Mouse (Mus musculus) NIH3T3 (cell line): ENCODE measurements around the gene Iqch.

Experiments used
- DNase-seq: peaks from one replicate; pipeline ENCODE4 v3.0.0-alpha.2; 2012; ENCODE audit warnings: low read depth

Gene Iqch

GRCm38 (mm10) chr9:63602043-63602939, at the start of gene Iqch, which contains the start of gene Aagab:
Iqch (minus strand) TSS chr9:63602493.
Aagab (plus strand) TSS chr9:63602660.
- peak; percentile 96 for DNase-seq

- DNase-seq, result peak; percentile 93
Measured at GRCm38 (mm10) chr9:63651594-63651993, 49.3 kb upstream of the Iqch start.

GRCm38 (mm10) chr9:63650905-63651304, 48.6 kb upstream of the Iqch start:
- no peak for DNase-seq

- DNase-seq, result peak; percentile 48
Measured at GRCm38 (mm10) chr9:63649841-63650545, 47.7 kb upstream of the Iqch start.

- no peak for DNase-seq
Measured at GRCm38 (mm10) chr9:63648520-63648918, 46.2 kb upstream of the Iqch start.

GRCm38 (mm10) chr9:63647581-63648519, 45.6 kb upstream of the Iqch start:
- DNase-seq, result peak; percentile 46

GRCm38 (mm10) chr9:63645084-63645483, 42.8 kb upstream of the Iqch start:
- no peak for DNase-seq

- no peak for DNase-seq
Measured at GRCm38 (mm10) chr9:63644011-63644410, 41.7 kb upstream of the Iqch start.

GRCm38 (mm10) chr9:63641983-63642646, 39.8 kb upstream of the Iqch start:
- DNase-seq, result peak; percentile 41

GRCm38 (mm10) chr9:63636113-63636512, 33.8 kb upstream of the Iqch start:
- no peak for DNase-seq

- DNase-seq, result no peak
Measured at GRCm38 (mm10) chr9:63633334-63633733, 31.0 kb upstream of the Iqch start.

GRCm38 (mm10) chr9:63632924-63633323, 30.6 kb upstream of the Iqch start:
- DNase-seq, result no peak

GRCm38 (mm10) chr9:63632045-63632444, 29.8 kb upstream of the Iqch start:
- DNase-seq, result no peak

- no peak for DNase-seq
Measured at GRCm38 (mm10) chr9:63625090-63625756, 22.9 kb upstream of the Iqch start.

GRCm38 (mm10) chr9:63623895-63624569, 21.7 kb upstream of the Iqch start:
- no peak for DNase-seq

- no peak for DNase-seq
Measured at GRCm38 (mm10) chr9:63617967-63618366, 15.7 kb upstream of the Iqch start.

GRCm38 (mm10) chr9:63614018-63614985, 12.0 kb upstream of the Iqch start:
- no peak for DNase-seq

- DNase-seq, result no peak
Measured at GRCm38 (mm10) chr9:63613569-63613968, 11.3 kb upstream of the Iqch start.
